Mouse (Mus musculus): ENCODE measurements around the gene Lrrk1.

Lrrk1 gene

DNA sequence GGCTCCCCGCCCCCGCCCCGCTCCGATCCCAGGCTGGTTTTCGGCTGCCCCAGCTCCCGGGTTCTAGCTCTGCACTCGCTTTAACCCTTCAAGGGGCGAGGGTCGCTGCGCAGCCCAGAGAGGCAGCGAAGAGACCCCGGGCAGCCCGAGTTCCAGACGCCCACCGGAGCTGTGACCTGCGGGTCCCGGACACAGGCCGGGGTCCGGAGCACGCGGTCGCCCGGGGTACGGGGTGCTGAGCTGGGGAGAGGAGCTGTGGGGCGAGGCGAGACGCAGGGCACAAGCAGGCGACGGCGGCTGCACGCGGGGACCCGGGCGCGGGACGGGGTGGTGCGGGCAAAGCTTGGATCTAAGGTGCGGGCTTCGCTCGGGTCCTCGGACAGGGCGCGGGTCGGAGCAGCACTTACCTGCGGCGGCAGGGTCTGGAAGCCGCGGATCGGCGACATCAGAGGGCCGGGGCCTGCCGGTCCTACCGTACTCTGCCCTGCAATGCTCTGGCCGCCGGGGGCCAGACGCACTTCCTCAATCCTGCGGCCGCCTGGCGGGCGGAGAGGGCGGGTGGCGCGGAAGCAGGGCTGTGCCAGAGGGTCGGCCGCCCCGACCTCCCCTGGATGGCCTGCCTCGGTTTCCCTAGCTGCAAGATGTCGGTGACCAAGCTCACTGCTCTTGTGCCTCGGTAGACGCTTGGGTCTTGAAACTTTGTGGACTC, at the start of gene Lrrk1:
Gene Lrrk1, minus strand, starts transcription at position 538 of the 709 bp plus-strand sequence.
- no peak for DNase-seq (ENCODE audit: low read depth, low spot score)

- no peak for DNase-seq (ENCODE audit: low read depth, low spot score)
Measured at GRCm38 (mm10) chr7:66434453-66434935, 46.3 kb upstream of the Lrrk1 start.

GRCm38 (mm10) chr7:66427437-66428161, 39.4 kb upstream of the Lrrk1 start, which contains the start of gene Aldh1a3:
Gene Aldh1a3 (minus strand): TSS chr7:66427517.
- DNase-seq (ENCODE audit: low read depth, low spot score): no peak

DNA sequence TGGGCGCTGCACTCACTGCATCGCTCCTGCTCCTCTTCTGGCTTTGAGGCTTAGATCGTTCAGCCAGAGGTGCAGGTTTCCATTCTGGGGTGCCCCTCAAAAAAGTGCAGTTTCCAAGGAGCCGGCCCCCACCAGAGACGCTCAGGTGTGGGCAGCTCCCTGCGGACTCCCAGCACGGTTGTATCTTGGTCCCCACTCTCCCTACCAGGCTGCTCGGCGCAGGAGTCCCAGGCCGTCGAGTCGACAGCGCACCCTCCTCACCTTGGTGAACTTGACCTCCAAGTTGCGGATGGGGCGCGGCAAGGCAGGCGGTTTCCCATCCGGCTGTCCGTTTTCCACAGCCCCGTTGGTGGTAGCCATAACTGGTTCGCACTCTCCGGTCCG, 38.9 kb upstream of the Lrrk1 start:
- DNase-seq (ENCODE audit: low read depth, low spot score): no peak

DNA sequence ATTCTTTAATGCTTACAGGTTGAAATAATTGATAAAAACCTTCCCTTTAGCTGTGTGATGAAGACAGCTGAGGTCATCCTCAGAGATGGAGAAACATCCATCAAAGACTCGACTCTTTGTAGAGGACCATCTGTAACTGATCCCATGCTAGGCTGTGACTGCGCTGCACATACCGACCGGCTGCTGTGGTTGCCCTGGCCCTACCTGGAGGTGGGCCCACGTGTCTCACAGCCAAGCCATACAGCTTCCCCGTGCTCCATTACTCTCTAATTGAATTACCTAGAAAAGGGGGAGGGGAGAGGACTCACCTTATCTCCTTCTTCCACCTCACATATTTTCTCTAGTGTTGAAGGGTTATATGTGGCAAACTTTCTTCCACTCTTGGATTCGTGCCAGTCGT, 33.8 kb upstream of the Lrrk1 start:
- DNase-seq (ENCODE audit: low read depth, low spot score): no peak

DNA sequence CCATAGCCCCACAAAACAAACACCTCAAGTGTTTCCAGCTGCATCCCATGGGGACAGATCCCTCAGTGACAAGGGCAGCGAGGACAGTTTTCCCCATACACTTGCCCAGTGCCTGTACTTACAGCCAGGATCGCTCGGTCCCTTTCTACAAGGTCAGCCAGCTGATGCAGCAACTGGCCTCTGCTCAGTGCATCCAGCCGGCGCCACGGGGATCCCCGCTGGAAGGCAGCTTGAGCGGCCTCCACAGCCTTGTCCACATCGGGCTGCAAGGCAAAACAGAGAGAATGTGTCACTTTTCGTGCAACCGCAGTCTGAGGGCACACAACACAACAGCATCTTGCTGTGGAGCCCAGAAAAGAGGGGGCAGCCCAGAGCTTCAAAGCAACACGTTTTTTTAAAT, 30.8 kb upstream of the Lrrk1 start:
- DNase-seq (ENCODE audit: low read depth, low spot score): no peak

- no peak for DNase-seq (ENCODE audit: low read depth, low spot score)
Measured at GRCm38 (mm10) chr7:66416829-66417228, 28.7 kb upstream of the Lrrk1 start.

DNA sequence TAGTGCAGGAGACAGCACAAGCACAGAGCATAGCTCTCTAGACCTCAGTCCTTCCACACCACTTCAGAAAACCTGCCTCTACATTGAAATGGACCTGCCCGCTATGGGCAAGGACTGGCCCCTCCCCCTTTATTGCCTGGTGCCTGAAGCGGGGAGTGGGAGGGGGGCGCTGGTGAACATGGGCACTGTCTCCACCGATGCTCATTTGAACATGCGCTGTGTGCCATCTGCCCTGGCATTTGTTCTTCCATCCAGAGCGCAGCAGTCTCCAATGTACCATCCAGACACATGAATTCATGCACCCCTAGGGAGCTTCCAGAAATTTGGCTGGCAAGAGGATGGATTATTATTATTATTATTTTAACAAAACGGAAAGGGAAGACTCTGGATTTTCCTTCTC, 24.9 kb upstream of the Lrrk1 start:
- DNase-seq (ENCODE audit: low read depth, low spot score): no peak

GRCm38 (mm10) chr7:66409433-66409832, 21.3 kb upstream of the Lrrk1 start:
- DNase-seq (ENCODE audit: low read depth, low spot score): no peak

DNA sequence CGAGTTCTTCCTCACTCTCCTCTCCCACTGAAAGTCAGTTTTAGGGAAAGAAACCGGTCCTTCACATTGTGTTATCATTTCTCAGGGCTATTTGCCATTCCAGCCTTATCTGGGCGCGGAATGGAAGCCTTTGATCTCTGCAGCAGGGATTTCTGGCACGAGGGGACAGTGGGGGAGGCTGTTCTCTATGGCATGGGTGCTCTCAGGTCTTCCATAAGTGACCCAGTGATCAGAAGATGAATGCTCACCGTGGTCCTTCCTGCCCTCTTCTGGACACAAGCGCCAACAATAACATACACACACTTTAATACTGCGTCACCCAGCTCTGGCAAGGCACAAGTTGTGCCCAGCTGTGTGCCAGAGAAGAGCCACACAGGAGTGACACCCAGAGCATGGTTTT, 18.8 kb upstream of the Lrrk1 start:
- no peak for DNase-seq (ENCODE audit: low read depth, low spot score)

DNA sequence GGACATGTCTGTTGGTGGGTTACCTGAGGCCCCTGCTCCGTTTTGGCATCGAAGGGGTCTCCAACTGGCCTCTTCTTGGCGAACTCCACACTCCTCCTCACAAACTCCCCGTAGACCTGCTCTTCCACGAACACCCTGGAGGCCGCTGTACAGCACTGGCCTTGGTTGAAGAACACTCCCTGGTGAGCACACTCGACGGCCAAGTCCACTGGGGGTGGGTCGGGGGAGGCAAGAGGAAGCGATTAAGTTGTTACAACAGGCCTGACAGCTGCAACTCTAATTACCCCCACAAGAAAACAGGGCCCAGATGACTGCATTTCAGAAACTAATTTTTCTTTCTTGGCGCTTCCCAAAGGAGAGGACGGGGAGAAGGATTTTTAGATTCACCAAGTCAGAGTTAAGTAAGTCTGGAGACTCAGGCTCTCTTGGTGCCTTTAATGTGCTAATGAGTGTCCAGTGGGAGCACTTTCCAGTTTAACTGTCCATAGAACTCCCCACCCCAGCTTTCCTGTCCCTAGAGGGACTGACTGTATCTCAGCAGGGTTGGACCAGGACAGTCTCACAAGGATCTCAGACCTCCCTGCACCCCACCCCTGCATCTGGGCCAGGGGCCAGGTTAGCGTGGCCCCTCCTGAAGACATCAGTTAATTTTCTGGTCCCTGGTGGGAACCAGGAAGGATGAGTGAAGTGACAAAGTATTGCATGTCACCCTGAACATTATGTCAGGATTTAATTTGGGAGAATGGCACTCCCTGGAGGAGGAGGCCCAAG, 18.0 kb upstream of the Lrrk1 start:
- no peak for DNase-seq (ENCODE audit: low read depth, low spot score)

DNA sequence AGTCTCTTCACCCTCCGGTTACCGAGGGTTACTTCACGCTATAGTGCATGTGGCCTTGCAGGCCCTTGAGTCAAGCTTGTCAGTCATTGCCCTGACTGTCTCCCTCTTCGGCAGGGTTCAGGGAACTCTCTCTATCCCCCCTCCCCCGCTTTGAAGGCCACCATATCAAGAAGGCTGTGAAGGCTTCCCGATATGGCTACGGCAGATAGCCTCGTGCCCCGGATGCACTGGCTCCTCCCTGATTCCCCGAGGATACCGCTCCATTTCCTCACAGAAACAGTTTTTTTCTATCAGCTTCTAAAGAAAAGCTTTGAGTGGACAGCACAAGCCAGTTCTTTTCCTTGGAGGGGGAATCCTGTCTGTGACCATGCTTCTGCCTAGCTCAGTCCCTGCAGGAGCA, 17.4 kb upstream of the Lrrk1 start:
- DNase-seq (ENCODE audit: low read depth, low spot score): no peak

DNA sequence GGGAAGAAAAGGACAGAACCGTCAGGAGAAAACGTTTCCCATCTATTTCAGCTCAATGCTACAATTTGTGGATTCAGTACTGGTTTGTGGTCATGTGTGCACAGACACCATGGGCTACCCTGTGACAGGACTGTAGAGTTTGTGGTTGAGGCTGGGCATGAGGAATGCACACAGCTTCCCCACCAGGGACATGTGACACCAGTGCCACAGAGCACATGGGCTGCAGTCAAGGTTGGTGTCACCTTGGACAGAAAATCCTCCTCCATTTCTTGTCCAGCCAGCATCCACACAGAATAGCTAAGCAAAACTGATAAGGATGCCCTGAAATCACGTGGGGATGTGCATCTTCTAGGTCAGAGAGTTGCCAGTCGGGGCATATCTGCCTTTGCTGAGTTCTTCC, 16.7 kb upstream of the Lrrk1 start:
- DNase-seq (ENCODE audit: low read depth, low spot score): no peak

DNA sequence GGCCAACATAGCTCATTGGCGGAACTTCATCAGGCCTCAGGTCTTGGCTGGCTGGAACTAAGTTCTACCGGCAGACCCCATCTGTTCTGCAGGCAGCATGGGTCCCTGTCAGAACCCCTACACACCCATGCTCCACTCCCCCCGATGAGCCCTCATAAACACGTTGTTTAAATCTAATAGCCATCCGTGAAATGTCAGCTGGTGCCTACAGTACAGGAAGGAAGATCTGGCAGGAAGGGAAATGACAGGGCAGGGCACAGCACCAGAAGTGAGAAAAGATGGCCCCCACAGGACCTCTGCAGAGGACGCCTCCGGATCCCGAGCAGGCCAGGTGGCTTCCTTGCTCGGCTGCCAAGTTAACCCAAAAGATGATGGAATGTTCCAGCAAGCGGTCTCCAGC, 16.0 kb upstream of the Lrrk1 start:
- no peak for DNase-seq (ENCODE audit: low read depth, low spot score)

GRCm38 (mm10) chr7:66402876-66403275, 14.7 kb upstream of the Lrrk1 start:
- no peak for DNase-seq (ENCODE audit: low read depth, low spot score)

DNA sequence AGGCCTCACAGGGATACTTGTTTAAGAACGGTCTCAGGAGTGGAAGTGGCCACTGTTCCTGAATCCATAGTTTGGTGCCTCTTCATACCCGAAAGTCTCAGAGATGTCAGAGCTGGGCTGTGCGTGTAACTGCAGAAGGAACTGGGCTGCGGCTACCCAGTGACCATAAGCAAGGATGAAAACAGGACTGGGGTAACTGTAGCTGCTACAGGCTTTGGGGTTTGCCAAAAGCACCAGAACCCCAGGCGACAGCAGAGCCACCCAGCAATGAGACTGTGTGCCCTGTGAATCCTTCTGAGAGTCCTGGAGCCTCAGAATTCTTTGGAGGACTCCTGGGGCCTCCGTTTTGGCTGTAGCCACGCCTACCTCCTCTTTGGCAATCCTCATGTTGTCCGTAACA, 13.5 kb upstream of the Lrrk1 start:
- no peak for DNase-seq (ENCODE audit: low read depth, low spot score)

GRCm38 (mm10) chr7:66397288-66397687, 9.1 kb upstream of the Lrrk1 start:
- DNase-seq (ENCODE audit: low read depth, low spot score): no peak

DNA sequence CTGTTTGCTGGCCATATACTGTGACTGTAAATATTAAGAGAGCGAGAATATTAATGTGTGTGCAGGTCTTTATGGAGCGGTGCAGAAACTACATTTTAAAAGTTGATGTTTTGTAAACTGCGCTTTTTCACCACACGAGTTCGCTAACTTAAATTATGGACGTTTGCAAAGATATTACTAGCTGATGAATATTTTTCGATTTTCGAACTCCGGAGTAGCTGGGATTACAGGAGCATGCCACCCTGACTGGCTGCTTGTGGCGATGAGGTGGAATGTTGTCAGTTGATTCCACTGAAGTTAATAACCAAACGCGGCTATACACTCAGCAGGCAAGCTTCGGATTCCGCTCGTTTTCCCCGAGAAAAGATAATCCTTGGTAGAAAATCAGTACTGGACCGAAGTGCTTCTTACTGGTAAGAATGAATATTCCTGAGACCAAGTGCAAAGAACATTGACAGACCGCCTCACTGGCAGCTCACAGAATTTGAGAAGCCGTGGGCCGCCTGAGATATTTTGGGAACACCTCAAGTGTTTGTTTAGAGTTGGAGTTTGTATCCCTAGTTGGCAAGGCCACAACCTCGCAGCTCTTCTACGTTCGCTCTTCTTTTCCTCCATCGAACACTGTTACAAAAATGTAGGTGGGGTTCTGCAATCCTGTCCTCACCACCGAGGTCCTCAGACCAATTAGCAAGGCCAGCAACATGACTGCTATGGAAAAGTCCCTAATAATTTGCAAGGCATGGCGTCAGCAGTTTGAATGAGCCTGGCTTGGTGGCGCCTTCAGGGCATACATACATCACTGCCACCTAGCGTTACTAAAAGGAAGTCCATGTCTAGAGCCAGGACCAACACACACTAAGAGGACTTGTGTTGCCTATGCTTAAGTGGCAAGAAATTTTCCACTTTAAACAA, 727 bp upstream of the Lrrk1 start:
- peak; percentile 43 for DNase-seq (ENCODE audit: low read depth, low spot score)

DNA sequence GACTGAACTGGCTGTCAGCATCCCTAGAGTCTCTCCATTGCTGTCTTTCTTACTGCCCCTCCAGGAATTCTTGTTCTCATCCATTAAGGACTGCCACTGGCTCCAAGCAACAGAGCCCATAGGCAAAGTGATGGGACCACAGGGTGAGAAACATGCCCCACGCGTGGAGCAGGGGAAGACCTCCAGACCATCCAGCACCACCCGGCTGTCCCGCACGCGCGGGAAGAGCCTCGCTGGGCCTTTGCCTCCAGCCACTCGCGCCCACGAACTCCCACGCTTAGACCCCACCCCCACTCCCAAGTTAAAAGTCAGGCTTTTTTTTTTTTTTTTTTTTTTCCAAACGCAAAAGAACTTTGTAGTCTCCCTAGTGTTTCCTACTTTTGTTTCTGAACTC, 734 bp downstream of the Lrrk1 start:
- DNase-seq (ENCODE audit: low read depth, low spot score): no peak

GRCm38 (mm10) chr7:66386411-66386810, 1.7 kb downstream of the Lrrk1 start:
- DNase-seq (ENCODE audit: low read depth, low spot score): no peak

GRCm38 (mm10) chr7:66385826-66386225, 2.3 kb downstream of the Lrrk1 start:
- no peak for DNase-seq (ENCODE audit: low read depth, low spot score)

Data from brain, embryonic 18.5 days (tissue).